Mouse (Mus musculus) MEL (cell line): Measurements from ENCODE around the gene Ssc5d. TPM values are rescaled to one million over a fixed set of nuclear protein-coding genes. Genes with fewer than 3 reads are reported as not detected.
A peak's percentile ranks its signal among the peaks of the same experiment; 100 is the strongest.

Source experiments
- DNase-seq: peaks from one replicate; pipeline ENCODE4 v3.0.0; 2011; ENCODE audit warnings: low read depth, low spot score
- H3K27ac ChIP-seq: 2 replicates; pipeline ENCODE4 v1.5.1; 2012; ENCODE audit warnings: low read depth, mild to moderate bottlenecking, control low read depth, low read length, moderate library complexity; ENCODE audit not compliant: control insufficient read depth
- H3K27me3 ChIP-seq, 2 experiments: fragments of 150-350 bp in 1 of 2; sonication (generic) in 1 of 2; 2 replicates each; pipeline ENCODE4 v1.6.1; 2012; ENCODE audit warnings: low read length in 2 of 2, mild to moderate bottlenecking in 2 of 2, improper control_type of control experiment in 1 of 2, moderate library complexity in 1 of 2; ENCODE audit not compliant: insufficient read depth in 2 of 2, control insufficient read depth in 1 of 2
- H3K36me3 ChIP-seq, 2 experiments: 2 replicates each; pipeline ENCODE4 v1.6.1; 2012 to 2014; ENCODE audit warnings: low read length in 2 of 2, improper control_type of control experiment in 1 of 2, inconsistent platforms in 1 of 2, mild to moderate bottlenecking in 1 of 2; ENCODE audit not compliant: insufficient read depth in 2 of 2, control insufficient read depth in 1 of 2
- H3K4me1 ChIP-seq, 2 experiments: fragments of 150-350 bp in 1 of 2; sonication (generic) in 1 of 2; 2 replicates each; pipeline ENCODE4 v1.6.1; 2012; ENCODE audit warnings: low read length in 2 of 2, improper control_type of control experiment in 1 of 2, mild to moderate bottlenecking in 1 of 2; ENCODE audit not compliant: insufficient read depth in 2 of 2, control insufficient read depth in 1 of 2
- H3K4me3 ChIP-seq, 2 experiments: fragments of 150-350 bp in 1 of 2; sonication (generic) in 1 of 2; 2 replicates each; pipeline ENCODE4 v1.5.1; 2012; ENCODE audit warnings: low read depth in 2 of 2, low read length in 2 of 2, mild to moderate bottlenecking in 2 of 2, moderate library complexity in 2 of 2, control low read depth in 1 of 2, improper control_type of control experiment in 1 of 2; ENCODE audit not compliant: control insufficient read depth in 1 of 2, insufficient read depth in 1 of 2
- H3K79me2 ChIP-seq: 2 replicates; pipeline ENCODE4 v1.6.1; 2012; ENCODE audit warnings: mild to moderate bottlenecking, low read length, moderate library complexity; ENCODE audit not compliant: control insufficient read depth, poor library complexity, insufficient read depth
- H3K9ac ChIP-seq: 2 replicates; pipeline ENCODE4 v1.6.1; 2012; ENCODE audit warnings: low read depth, mild to moderate bottlenecking, control low read depth, low read length, moderate library complexity; ENCODE audit not compliant: control insufficient read depth, poor library complexity, severe bottlenecking
- H3K9me3 ChIP-seq: fragments of 150-350 bp; sonication (generic); replicated peaks from 2 replicates; pipeline ENCODE4 v1.6.1; 2012; ENCODE audit warnings: mild to moderate bottlenecking, low read length, improper control_type of control experiment, moderate library complexity; ENCODE audit not compliant: insufficient read depth
- BHLHE40 ChIP-seq: IDR thresholded peaks from 2 replicates; pipeline ENCODE4 v1.6.1; 2012; ENCODE audit warnings: low read depth, mild to moderate bottlenecking, inconsistent platforms, low read length, improper control_type of control experiment, borderline replicate concordance
- CTCF ChIP-seq, 3 experiments: IDR thresholded peaks in 2 of 3; conservative IDR thresholded peaks in 1 of 3; 2 replicates each; pipeline ENCODE4 v1.5.1; 2011 to 2012; ENCODE audit warnings: low read length in 3 of 3, low read depth in 2 of 3, mild to moderate bottlenecking in 2 of 3, improper control_type of control experiment in 1 of 3, inconsistent platforms in 1 of 3, mixed read lengths in 1 of 3, moderate library complexity in 1 of 3; ENCODE audit not compliant: control insufficient read depth in 1 of 3, insufficient read depth in 1 of 3, poor library complexity in 1 of 3, severe bottlenecking in 1 of 3
- GABPA ChIP-seq: IDR thresholded peaks from 2 replicates; pipeline ENCODE4 v1.6.1; 2012; ENCODE audit warnings: low read depth, mild to moderate bottlenecking, inconsistent platforms, low read length, improper control_type of control experiment, moderate library complexity
- KAT2A ChIP-seq: conservative IDR thresholded peaks from 2 replicates; pipeline ENCODE4 v1.6.1; 2012; ENCODE audit warnings: low read depth, low read length, improper control_type of control experiment, inconsistent platforms
- MAFK ChIP-seq: IDR thresholded peaks from 2 replicates; pipeline ENCODE4 v1.6.1; 2011; ENCODE audit warnings: low read depth, mild to moderate bottlenecking, low read length, improper control_type of control experiment, borderline replicate concordance
- MAX ChIP-seq: IDR thresholded peaks from 2 replicates; pipeline ENCODE4 v1.6.1; 2011; ENCODE audit warnings: low read length, improper control_type of control experiment
- MAZ ChIP-seq: IDR thresholded peaks from 2 replicates; pipeline ENCODE4 v1.6.1; 2012; ENCODE audit warnings: low read depth, mild to moderate bottlenecking, inconsistent platforms, low read length, improper control_type of control experiment
- MYB ChIP-seq: IDR thresholded peaks from 2 replicates; pipeline ENCODE4 v1.6.1; 2011; ENCODE audit warnings: mild to moderate bottlenecking, low read depth, low read length, improper control_type of control experiment
- MYC ChIP-seq: IDR thresholded peaks from 2 replicates; pipeline ENCODE4 v1.6.1; 2011; ENCODE audit warnings: low read depth, mild to moderate bottlenecking, low read length, improper control_type of control experiment, moderate library complexity
- RAD21 ChIP-seq: IDR thresholded peaks from 2 replicates; pipeline ENCODE4 v1.6.1; 2011; ENCODE audit warnings: mild to moderate bottlenecking, low read depth, low read length, improper control_type of control experiment
- RCOR1 ChIP-seq: IDR thresholded peaks from 2 replicates; pipeline ENCODE4 v1.6.1; 2012; ENCODE audit warnings: low read depth, mild to moderate bottlenecking, inconsistent platforms, low read length, improper control_type of control experiment
- SMC3 ChIP-seq: IDR thresholded peaks from 2 replicates; pipeline ENCODE4 v1.6.1; 2011; ENCODE audit warnings: low read depth, low read length, improper control_type of control experiment
- TBP ChIP-seq: IDR thresholded peaks from 2 replicates; pipeline ENCODE4 v1.8.0; 2011; ENCODE audit warnings: low read depth, low read length, improper control_type of control experiment
- ZC3H11A ChIP-seq: IDR thresholded peaks from 2 replicates; pipeline ENCODE4 v1.6.1; 2012; ENCODE audit warnings: low read depth, mild to moderate bottlenecking, inconsistent platforms, low read length, improper control_type of control experiment
- ZKSCAN1 ChIP-seq: IDR thresholded peaks from 2 replicates; pipeline ENCODE4 v1.6.1; 2012; ENCODE audit warnings: low read depth, mild to moderate bottlenecking, inconsistent platforms, low read length, improper control_type of control experiment, moderate library complexity
- polyA plus RNA-seq, 2 experiments: library from polyadenylated mRNA; stranded (reverse) in 1 of 2; unstranded in 1 of 2; fragments of >175 nt in 1 of 2; fragments of >200 nt in 1 of 2; gene quantifications; 2 replicates each; pipeline versions ENCODE4 v1.2.1 to v1.2.4; 2012; ENCODE audit warnings: low replicate concordance in 2 of 2, low read depth in 1 of 2; ENCODE audit not compliant: insufficient read length in 2 of 2, insufficient read depth in 1 of 2, missing spikeins in 1 of 2
- total RNA-seq: library from RNA; depleted of rRNA; stranded (reverse); fragments of 300-350 nt; gene quantifications from 2 replicates; pipeline ENCODE4 v1.2.3, GENCODE M21; 2012

The Ssc5d gene
- total and polyA plus RNA-seq, 3 experiments = 0.04 to 0.17 TPM; not detected in 1

- no peak for DNase-seq
- H3K27ac ChIP-seq = no peak overlapping the region
Measured at GRCm38 (mm10) chr7:4899649-4900522, 25.7 kb upstream of the Ssc5d start.

GRCm38 (mm10) chr7:4900523-4900851, 25.1 kb upstream of the Ssc5d start:
- TF ChIP-seq RCOR1 (no peak), TBP (no peak), MAX (no peak), MAZ (no peak)
- TF ChIP-seq, all 39 proteins: peak for 0
- H3K4me3 ChIP-seq = no peak overlapping the region
- no peaks in the 10 kb centered on the region for H3K4me1 ChIP-seq
- no peaks in the 10 kb centered on the region for H3K36me3 ChIP-seq
- no peak for DNase-seq
- H3K79me2 ChIP-seq = no peaks in the 10 kb centered on the region
- H3K9me3 ChIP-seq = no peaks in the 10 kb centered on the region
- no peak overlapping the region for H3K9ac ChIP-seq
- H3K27me3 ChIP-seq = no peaks in the 10 kb centered on the region
- no peak overlapping the region for H3K27ac ChIP-seq

More at GRCm38 (mm10) chr7:4899649-4900522, 25.7 kb upstream of the Ssc5d start:
- H3K36me3 ChIP-seq = no peaks in the 10 kb centered on the region
- H3K9ac ChIP-seq = no peak overlapping the region
- H3K9me3 ChIP-seq = no peaks in the 10 kb centered on the region
- no peak overlapping the region for H3K4me3 ChIP-seq
- no peaks in the 10 kb centered on the region for H3K79me2 ChIP-seq
- no peaks in the 10 kb centered on the region for H3K27me3 ChIP-seq
- TF ChIP-seq MAX = no peak
- TF ChIP-seq SMC3 = no peak
- TF ChIP-seq ZC3H11A = no peak
- TF ChIP-seq ZKSCAN1 = no peak
- no peak for TF ChIP-seq MAFK
- no peak for TF ChIP-seq GABPA
- TF ChIP-seq BHLHE40 = no peak
- no peak for TF ChIP-seq MYB
- TF ChIP-seq KAT2A = no peak
- TF ChIP-seq CTCF (IDR thresholded peaks at IDR 0.05 in 2 of 3, conservative IDR thresholded peaks at IDR 0.05 in 1 of 3; ENCODE audit: control insufficient read depth in 1 of 3, insufficient read depth in 1 of 3, low read depth in 2 of 3, low read length in 3 of 3, poor library complexity in 1 of 3, severe bottlenecking in 1 of 3) = no peak
- TF ChIP-seq MYC = no peak
- no peak for TF ChIP-seq MAZ
- TF ChIP-seq TBP = no peak
- TF ChIP-seq, all 39 proteins: peak for 0
- no peaks in the 10 kb centered on the region for H3K4me1 ChIP-seq

- Histone ChIP-seq H3K36me3 (no peaks in the 10 kb centered on the region), H3K27me3 (no peaks in the 10 kb centered on the region), H3K9me3 (no peaks in the 10 kb centered on the region), H3K4me3 (no peak overlapping the region), H3K9ac (no peak overlapping the region), H3K27ac (no peak overlapping the region), H3K79me2 (no peaks in the 10 kb centered on the region), H3K4me1 (no peaks in the 10 kb centered on the region)
- TF ChIP-seq CTCF (IDR thresholded peaks at IDR 0.05 in 2 of 3, conservative IDR thresholded peaks at IDR 0.05 in 1 of 3; ENCODE audit: control insufficient read depth in 1 of 3, insufficient read depth in 1 of 3, low read depth in 2 of 3, low read length in 3 of 3, poor library complexity in 1 of 3, severe bottlenecking in 1 of 3) (peak; percentile 54 to 74 (median 62)), SMC3 (peak; percentile 61), RCOR1 (no peak), RAD21 (peak; percentile 60)
- DNase-seq = peak; percentile 54
Measured at GRCm38 (mm10) chr7:4901171-4901570, 24.4 kb upstream of the Ssc5d start.
